Mouse (Mus musculus): ENCODE data around the gene Sult2a7.

Gene Sult2a7

GRCm38 (mm10) chr7:14494130-14494529, at the start of gene Sult2a7:
Gene Sult2a7, minus strand, starts transcription at chr7:14494230.
- in situ Hi-C loops (cut with MboI, MseI), result no loop called here

- in situ Hi-C loops (cut with MboI, MseI), result loop anchor here in 1 of 2 experiments (10.0 kb wide), 1 partner anchor 380 kb away; no protein-coding TSS in a partner anchor
Measured at GRCm38 (mm10) chr7:14525280-14525679, 31.2 kb upstream of the Sult2a7 start.

- in situ Hi-C loops (cut with MboI, MseI), result loop anchor here in 1 of 2 experiments (10.0 kb wide), 1 partner anchor 382 kb away; no protein-coding TSS in a partner anchor
Measured at GRCm38 (mm10) chr7:14522636-14523035, 28.6 kb upstream of the Sult2a7 start.

GRCm38 (mm10) chr7:14518301-14518700, 24.3 kb upstream of the Sult2a7 start:
- in situ Hi-C loops (cut with MboI, MseI), result no loop called here

- in situ Hi-C loops (cut with MboI, MseI), result no loop called here
Measured at GRCm38 (mm10) chr7:14492886-14493285, 1.1 kb downstream of the Sult2a7 start.

GRCm38 (mm10) chr7:14446534-14446933, 47.5 kb downstream of the Sult2a7 start, which contains the start of gene Sult2a8:
Gene Sult2a8, minus strand, starts transcription at chr7:14446769.
- in situ Hi-C loops (cut with MboI, MseI), result no loop called here

GRCm38 (mm10) chr7:14439581-14439980, 54.4 kb downstream of the Sult2a7 start:
- in situ Hi-C loops (cut with MboI, MseI), result no loop called here

- in situ Hi-C loops (cut with MboI, MseI), result no loop called here
Measured at GRCm38 (mm10) chr7:14438484-14438883, 55.5 kb downstream of the Sult2a7 start.

GRCm38 (mm10) chr7:14438029-14438428, 56.0 kb downstream of the Sult2a7 start:
- in situ Hi-C loops (cut with MboI, MseI), result no loop called here

All from T-helper 17 cell (primary cell).